Mouse (Mus musculus) embryonic facial prominence, embryonic 15.5 days (tissue): ENCODE data around the gene Cenpl. TPM values are rescaled to one million over a fixed set of nuclear protein-coding genes. Genes with fewer than 3 reads are reported as not detected.

ENCODE experiments used
- ATAC-seq: fragments of 200-750 bp; cut with Nextera tagmentation; 2 replicates; pipeline ENCODE4 v1.8.0; 2017; ENCODE audit warnings: low read depth, moderate TSS enrichment; ENCODE audit not compliant: insufficient number of reproducible peaks, low FRiP score, low TSS enrichment
- H3K27ac ChIP-seq: fragments of 300-500 bp; sonication (generic); replicated peaks from 2 replicates; pipeline ENCODE4 v1.5.1; 2015; ENCODE audit warnings: mild to moderate bottlenecking, inconsistent platforms
- H3K27me3 ChIP-seq: fragments of 300-500 bp; sonication (generic); 2 replicates; pipeline ENCODE4 v1.6.1; 2015; ENCODE audit warnings: inconsistent platforms
- H3K36me3 ChIP-seq: fragments of 300-500 bp; sonication (generic); 2 replicates; pipeline ENCODE4 v1.6.1; 2015; ENCODE audit warnings: mild to moderate bottlenecking, inconsistent platforms
- H3K4me1 ChIP-seq: fragments of 300-500 bp; sonication (generic); 2 replicates; pipeline ENCODE4 v1.6.1; 2015; ENCODE audit warnings: inconsistent platforms
- H3K4me2 ChIP-seq: fragments of 300-500 bp; sonication (generic); replicated peaks from 2 replicates; pipeline ENCODE4 v1.6.1; 2015; ENCODE audit warnings: mild to moderate bottlenecking, inconsistent platforms
- H3K4me3 ChIP-seq: fragments of 300-500 bp; sonication (generic); replicated peaks from 2 replicates; pipeline ENCODE4 v1.5.1; 2015; ENCODE audit warnings: mild to moderate bottlenecking, inconsistent platforms
- H3K9ac ChIP-seq: fragments of 300-500 bp; sonication (generic); 2 replicates; pipeline ENCODE4 v1.6.1; 2015; ENCODE audit warnings: inconsistent platforms
- H3K9me3 ChIP-seq: fragments of 300-500 bp; sonication (generic); replicated peaks from 2 replicates; pipeline ENCODE4 v1.6.1; 2016; ENCODE audit warnings: inconsistent platforms
- WGBS: fragments of 180-500 bp; shearing (Covaris S2); methylation state at CpG from one replicate; pipeline ENCODE4 v1.1.7; 2015; 5-methylcytosine and 5-hydroxymethylcytosine counted together
- polyA plus RNA-seq: library from polyadenylated mRNA; unstranded; fragments of >200 nt; fragmentation: Nextera tagmentation; extraction: Ambion mirVana; gene quantifications from 2 replicates; pipeline ENCODE4 v1.2.1, GENCODE M21; 2015

Gene Cenpl
- polyA plus RNA-seq, 1 experiment from 2014 or later = 25.9 TPM

- Histone ChIP-seq H3K27ac (peak overlapping the region; percentile 98), H3K36me3 (peaks cover 34% of the 10 kb centered on the region), H3K27me3 (no peaks in the 10 kb centered on the region), H3K4me1 (peaks cover 16% of the 10 kb centered on the region), H3K9ac (peak overlapping the region; percentile 75), H3K4me2 (peak overlapping the region; percentile 63), H3K4me3 (peak overlapping the region; percentile 80), H3K9me3 (no peaks in the 10 kb centered on the region)
- ATAC-seq = no peak
- 0% methylated on average over 6 of the region's 6 CpGs for WGBS
Observed at GRCm38 (mm10) chr1:161035786-161036404, 34.6 kb upstream of the Cenpl start.

GRCm38 (mm10) chr1:161036411-161036841 lies 34.1 kb upstream of the Cenpl start:
- Histone ChIP-seq H3K27ac (peak overlapping the region; percentile 98), H3K27me3 (no peaks in the 10 kb centered on the region), H3K4me1 (peaks cover 16% of the 10 kb centered on the region), H3K36me3 (peaks cover 30% of the 10 kb centered on the region), H3K4me3 (peak overlapping the region; percentile 80), H3K4me2 (peak overlapping the region; percentile 63), H3K9ac (peak overlapping the region; percentile 75), H3K9me3 (no peaks in the 10 kb centered on the region)
- no peak for ATAC-seq
- WGBS = 1% methylated on average over 5 of the region's 5 CpGs

DNA sequence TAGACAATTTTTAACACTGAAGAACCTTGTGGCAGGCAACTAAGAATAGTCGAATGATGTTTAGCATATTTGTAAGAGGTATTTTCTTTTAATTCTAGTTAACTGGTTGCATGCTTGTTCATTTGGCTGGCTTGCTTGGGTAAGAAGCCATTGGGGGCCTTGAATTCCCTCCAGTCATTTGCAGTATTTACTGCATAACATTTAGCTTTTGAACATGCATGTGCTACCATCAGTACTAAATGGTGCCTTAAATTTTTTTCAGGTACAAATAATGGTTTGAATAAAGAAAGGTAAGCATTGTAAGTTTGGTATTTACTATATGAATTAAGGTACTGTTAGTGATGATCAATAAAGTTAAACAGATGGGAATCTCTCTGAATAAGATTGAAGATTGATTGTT lies 33.5 kb upstream of the Cenpl start:
- Histone ChIP-seq H3K9me3 (no peaks in the 10 kb centered on the region), H3K36me3 (peaks cover 30% of the 10 kb centered on the region), H3K4me1 (peaks cover 13% of the 10 kb centered on the region), H3K9ac (peak overlapping the region; percentile 75), H3K4me2 (peak overlapping the region; percentile 63), H3K27ac (peak overlapping the region; percentile 98), H3K27me3 (no peaks in the 10 kb centered on the region), H3K4me3 (peak overlapping the region; percentile 80)
- no peak for ATAC-seq
- WGBS = 0% methylated on average over 1 of the region's 1 CpGs

GRCm38 (mm10) chr1:161037599-161037998 lies 32.9 kb upstream of the Cenpl start:
- H3K9ac ChIP-seq = no peak overlapping the region
- H3K27ac ChIP-seq = no peak overlapping the region
- peaks cover 13% of the 10 kb centered on the region for H3K4me1 ChIP-seq
- peak overlapping the region; percentile 63 for H3K4me2 ChIP-seq
- no peak for ATAC-seq
- peaks cover 27% of the 10 kb centered on the region for H3K36me3 ChIP-seq
- no peaks in the 10 kb centered on the region for H3K9me3 ChIP-seq
- 17% methylated on average over 3 of the region's 3 CpGs for WGBS
- no peaks in the 10 kb centered on the region for H3K27me3 ChIP-seq
- H3K4me3 ChIP-seq = peak overlapping the region; percentile 80

GRCm38 (mm10) chr1:161038004-161038403 lies 32.5 kb upstream of the Cenpl start:
- Histone ChIP-seq H3K36me3 (peaks cover 27% of the 10 kb centered on the region), H3K9me3 (no peaks in the 10 kb centered on the region), H3K4me3 (peak overlapping the region; percentile 80), H3K27me3 (no peaks in the 10 kb centered on the region), H3K4me2 (peak overlapping the region; percentile 63), H3K27ac (0 out of 2 replicates have a peak overlapping the region, but pooled peaks have one; percentile 7), H3K9ac (no peak overlapping the region), H3K4me1 (peaks cover 13% of the 10 kb centered on the region)
- ATAC-seq = no peak
- WGBS = 28% methylated on average over 3 of the region's 3 CpGs

GRCm38 (mm10) chr1:161038968-161039721 lies 31.4 kb upstream of the Cenpl start:
- WGBS = 12% methylated on average over 3 of the region's 3 CpGs
- H3K27ac ChIP-seq = peak overlapping the region; percentile 69

DNA sequence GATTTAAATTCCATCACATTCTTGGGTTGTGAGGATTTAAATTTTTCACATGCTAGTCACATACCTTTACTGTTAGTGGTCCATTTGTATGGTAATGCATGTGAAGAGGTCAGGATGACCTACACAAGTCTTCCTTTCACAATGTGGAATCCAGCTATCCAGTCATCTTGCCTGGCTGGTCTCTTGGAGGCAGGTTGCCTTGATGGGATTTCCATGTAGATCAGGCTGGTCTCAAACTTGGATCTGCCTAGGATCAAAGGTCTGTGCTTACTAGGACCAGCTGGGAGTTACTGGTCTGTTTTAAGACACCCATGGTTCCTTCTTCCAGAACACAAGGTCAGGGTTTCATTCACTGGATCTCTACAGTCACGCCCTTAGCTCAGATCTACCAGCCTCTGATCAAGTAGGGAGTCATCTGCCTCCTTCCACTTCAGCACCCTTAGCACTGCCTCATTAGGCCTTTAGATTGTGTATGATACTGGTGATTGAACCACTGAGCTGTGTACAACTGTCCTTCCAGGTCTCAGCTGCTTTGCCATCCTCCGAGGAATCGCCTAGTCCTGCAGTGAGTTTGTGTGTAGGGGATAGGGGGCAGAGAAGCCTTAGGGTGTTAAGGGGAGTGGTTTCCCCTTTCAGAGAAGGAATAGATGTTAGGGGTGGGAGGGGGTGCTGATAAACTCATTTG lies 30.6 kb upstream of the Cenpl start:
- ATAC-seq = 0 out of 2 replicates have a peak, but pooled peaks have one; percentile 46
- Histone ChIP-seq H3K9ac (no peak overlapping the region), H3K4me3 (no peak overlapping the region), H3K4me1 (0 out of 2 replicates have a peak, but pooled peaks cover 6% of the 10 kb centered on the region), H3K9me3 (no peaks in the 10 kb centered on the region), H3K36me3 (peaks cover 29% of the 10 kb centered on the region), H3K27me3 (no peaks in the 10 kb centered on the region), H3K4me2 (no peak overlapping the region), H3K27ac (peak overlapping the region; percentile 69)
- 15% methylated on average over 3 of the region's 3 CpGs for WGBS

More at GRCm38 (mm10) chr1:161038968-161039721, 31.4 kb upstream of the Cenpl start:
- Histone ChIP-seq H3K4me3 (no peak overlapping the region), H3K9me3 (no peaks in the 10 kb centered on the region), H3K4me2 (no peak overlapping the region), H3K9ac (no peak overlapping the region), H3K36me3 (peaks cover 27% of the 10 kb centered on the region), H3K4me1 (0 out of 2 replicates have a peak, but pooled peaks cover 6% of the 10 kb centered on the region), H3K27me3 (no peaks in the 10 kb centered on the region)
- no peak for ATAC-seq

- Histone ChIP-seq H3K4me1 (0 out of 2 replicates have a peak, but pooled peaks cover 6% of the 10 kb centered on the region), H3K36me3 (peaks cover 34% of the 10 kb centered on the region), H3K27ac (peak overlapping the region; percentile 69), H3K27me3 (no peaks in the 10 kb centered on the region), H3K9ac (no peak overlapping the region), H3K4me3 (no peak overlapping the region), H3K4me2 (no peak overlapping the region), H3K9me3 (no peaks in the 10 kb centered on the region)
- ATAC-seq = no peak
- 59% methylated on average over 1 of the region's 1 CpGs for WGBS
Observed at GRCm38 (mm10) chr1:161040426-161040770, 30.1 kb upstream of the Cenpl start.

GRCm38 (mm10) chr1:161040855-161041254 lies 29.7 kb upstream of the Cenpl start:
- peaks cover 38% of the 10 kb centered on the region for H3K36me3 ChIP-seq

DNA sequence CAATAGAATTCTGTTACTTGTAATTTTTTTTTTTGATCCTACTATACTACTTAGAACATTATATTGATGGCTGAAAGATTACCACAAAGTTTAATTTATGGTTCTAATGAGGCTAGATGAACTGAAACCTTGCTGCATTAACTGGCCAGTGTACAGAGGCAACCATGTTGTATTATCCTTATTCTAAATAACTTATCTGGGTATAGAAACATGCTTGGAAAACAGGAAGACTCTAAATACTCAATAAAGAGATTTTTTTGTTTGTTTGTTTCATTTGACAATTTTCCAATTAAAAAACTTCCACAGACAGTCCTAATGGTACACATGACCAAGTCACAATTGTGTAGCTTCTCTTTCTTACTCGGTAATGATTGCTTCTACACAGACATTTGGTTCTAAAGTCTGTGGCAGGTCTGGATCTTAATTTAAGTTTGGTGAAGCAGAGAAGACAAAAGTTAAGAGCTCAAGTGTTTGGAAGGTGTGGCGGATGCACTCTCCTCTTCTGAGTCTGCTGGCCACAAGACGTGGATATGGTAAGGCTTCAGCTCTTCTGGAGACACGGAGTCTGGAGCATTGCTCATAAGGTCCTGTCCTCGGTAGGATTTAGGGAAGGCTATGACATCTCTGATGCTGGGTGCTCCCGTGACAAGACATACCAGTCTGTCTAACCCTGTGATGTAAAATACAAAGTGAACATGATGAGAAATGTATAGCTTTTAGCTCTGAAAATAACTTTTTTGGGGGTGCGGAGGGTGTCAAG lies 29.1 kb upstream of the Cenpl start:
- H3K36me3 ChIP-seq = peaks cover 44% of the 10 kb centered on the region
- no peak overlapping the region for H3K4me3 ChIP-seq
- 88% methylated on average over 7 of the region's 7 CpGs for WGBS
- 0 out of 2 replicates have a peak, but pooled peaks cover 6% of the 10 kb centered on the region for H3K4me1 ChIP-seq
- no peak overlapping the region for H3K4me2 ChIP-seq
- H3K27me3 ChIP-seq = no peaks in the 10 kb centered on the region
- H3K27ac ChIP-seq = no peak overlapping the region
- no peaks in the 10 kb centered on the region for H3K9me3 ChIP-seq
- H3K9ac ChIP-seq = no peak overlapping the region
- no peak for ATAC-seq

More at GRCm38 (mm10) chr1:161040855-161041254, 29.7 kb upstream of the Cenpl start:
- no peaks in the 10 kb centered on the region for H3K9me3 ChIP-seq
- no peak overlapping the region for H3K4me2 ChIP-seq
- no peak overlapping the region for H3K4me3 ChIP-seq
- 0 out of 2 replicates have a peak, but pooled peaks cover 6% of the 10 kb centered on the region for H3K4me1 ChIP-seq
- no peak overlapping the region for H3K9ac ChIP-seq
- no peaks in the 10 kb centered on the region for H3K27me3 ChIP-seq
- ATAC-seq = no peak
- peak overlapping the region; percentile 69 for H3K27ac ChIP-seq
